Mouse (Mus musculus) kidney, postnatal 0 days (tissue): Measurements from ENCODE around the gene Spg21. TPM values are rescaled to one million over a fixed set of nuclear protein-coding genes. Genes with fewer than 3 reads are reported as not detected.

Source experiments
- ATAC-seq: fragments of 200-750 bp; cut with Nextera tagmentation; replicated peaks from 2 replicates; pipeline ENCODE4 v1.8.0; 2017; ENCODE audit warnings: low read depth, moderate number of reproducible peaks, moderate TSS enrichment, moderate library complexity; ENCODE audit not compliant: low FRiP score
- DNase-seq: peaks from one replicate; pipeline ENCODE4 v3.0.0-alpha.2; 2016; ENCODE audit warnings: low spot score
- H3K27ac ChIP-seq: fragments of 300-500 bp; sonication (generic); 2 replicates; pipeline ENCODE4 v1.5.1; 2014; ENCODE audit warnings: mild to moderate bottlenecking
- H3K27me3 ChIP-seq: fragments of 300-500 bp; sonication (generic); 2 replicates; pipeline ENCODE4 v1.6.1; 2014; ENCODE audit warnings: low read length, mixed read lengths; ENCODE audit not compliant: insufficient read depth
- H3K36me3 ChIP-seq: fragments of 300-500 bp; sonication (generic); 2 replicates; pipeline ENCODE4 v1.6.1; 2014; ENCODE audit warnings: low read length, mixed read lengths; ENCODE audit not compliant: insufficient read depth
- H3K4me1 ChIP-seq: fragments of 300-500 bp; sonication (generic); replicated peaks from 2 replicates; pipeline ENCODE4 v1.6.1; 2014; ENCODE audit warnings: antibody characterized with exemption, low read length, mixed read lengths; ENCODE audit not compliant: insufficient read depth
- H3K4me2 ChIP-seq: fragments of 300-500 bp; sonication (generic); 2 replicates; pipeline ENCODE4 v1.6.1; 2014; ENCODE audit warnings: mild to moderate bottlenecking, low read length, moderate library complexity, mixed read lengths
- H3K4me3 ChIP-seq: fragments of 300-500 bp; sonication (generic); replicated peaks from 2 replicates; pipeline ENCODE4 v1.5.1; 2014; ENCODE audit warnings: low read depth, low read length
- H3K9ac ChIP-seq: fragments of 300-500 bp; sonication (generic); 2 replicates; pipeline ENCODE4 v1.6.1; 2014; ENCODE audit warnings: low read depth, low read length
- H3K9me3 ChIP-seq: fragments of 300-500 bp; sonication (generic); replicated peaks from 2 replicates; pipeline ENCODE4 v1.6.1; 2016; ENCODE audit warnings: low read length, inconsistent platforms, mixed read lengths
- CTCF ChIP-seq: IDR thresholded peaks from 2 replicates; pipeline ENCODE4 v1.5.1; 2016; ENCODE audit warnings: antibody characterized with exemption, low read depth, mild to moderate bottlenecking, moderate library complexity
- WGBS: fragments of 180-500 bp; shearing (Covaris S2); extraction: QIAGEN DNeasy Blood & Tissue Kit; methylation state at CpG from one replicate; pipeline ENCODE4 v1.1.7; 2014; 5-methylcytosine and 5-hydroxymethylcytosine counted together
- polyA plus RNA-seq: library from polyadenylated mRNA; unstranded; fragments of >200 nt; fragmentation: Nextera tagmentation; extraction: Ambion mirVana; gene quantifications from 2 replicates; pipeline ENCODE4 v1.2.1, GENCODE M21; 2015

Spg21 gene
- polyA plus RNA-seq, 1 experiment from 2014 or later, result 122 TPM

DNA sequence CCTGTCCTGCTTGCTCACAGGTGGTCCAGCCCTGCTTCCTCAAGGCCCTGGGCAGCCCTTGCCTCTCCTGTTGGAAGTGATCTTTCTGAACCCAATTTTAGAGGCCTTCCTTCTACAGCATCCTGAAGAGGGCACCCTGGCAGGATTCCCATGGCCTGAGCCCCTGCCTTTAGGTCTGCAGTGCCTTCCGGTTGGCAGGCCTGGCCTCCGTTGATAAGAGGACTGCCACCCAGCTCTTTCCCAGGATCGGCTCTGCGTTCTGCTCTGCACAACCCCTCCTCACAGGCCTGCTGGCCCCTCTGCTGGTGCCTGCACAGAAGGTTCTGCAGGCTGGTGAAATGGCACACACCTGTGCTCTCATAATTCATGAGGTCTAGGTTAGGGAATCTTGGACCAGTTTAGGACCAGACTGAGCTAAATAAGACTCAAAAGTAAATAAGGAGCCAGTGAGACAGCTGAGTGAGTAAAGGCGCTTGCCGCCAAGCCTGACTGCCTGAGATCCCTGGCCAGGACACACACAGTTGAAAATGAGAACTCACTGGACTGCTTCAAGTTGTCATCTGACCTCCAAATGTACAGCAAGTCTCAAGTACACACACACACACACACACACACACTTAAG, 67.8 kb downstream of the Spg21 start:
- Histone ChIP-seq H3K4me2 (no peak overlapping the region), H3K4me1 (no peaks in the 10 kb centered on the region), H3K9me3 (no peaks in the 10 kb centered on the region), H3K27me3 (no peaks in the 10 kb centered on the region), H3K4me3 (no peak overlapping the region), H3K9ac (no peak overlapping the region), H3K36me3 (no peaks in the 10 kb centered on the region), H3K27ac (no peak overlapping the region)
- no peak for TF ChIP-seq CTCF
- WGBS, result 62% methylated on average over 6 of the region's 6 CpGs
- ATAC-seq (no peak), DNase-seq (no peak)

- no peak overlapping the region for H3K27ac ChIP-seq
- no peaks in the 10 kb centered on the region for H3K27me3 ChIP-seq
- H3K9ac ChIP-seq, result no peak overlapping the region
- ATAC-seq (no peak), DNase-seq (no peak)
- no peaks in the 10 kb centered on the region for H3K36me3 ChIP-seq
- no peak overlapping the region for H3K4me2 ChIP-seq
- TF ChIP-seq CTCF, result no peak
- H3K4me3 ChIP-seq, result no peak overlapping the region
- no peaks in the 10 kb centered on the region for H3K9me3 ChIP-seq
- no peaks in the 10 kb centered on the region for H3K4me1 ChIP-seq
- 71% methylated on average over 8 of the region's 8 CpGs for WGBS
Observed at GRCm38 (mm10) chr9:65529659-65530058, 68.9 kb downstream of the Spg21 start.

DNA sequence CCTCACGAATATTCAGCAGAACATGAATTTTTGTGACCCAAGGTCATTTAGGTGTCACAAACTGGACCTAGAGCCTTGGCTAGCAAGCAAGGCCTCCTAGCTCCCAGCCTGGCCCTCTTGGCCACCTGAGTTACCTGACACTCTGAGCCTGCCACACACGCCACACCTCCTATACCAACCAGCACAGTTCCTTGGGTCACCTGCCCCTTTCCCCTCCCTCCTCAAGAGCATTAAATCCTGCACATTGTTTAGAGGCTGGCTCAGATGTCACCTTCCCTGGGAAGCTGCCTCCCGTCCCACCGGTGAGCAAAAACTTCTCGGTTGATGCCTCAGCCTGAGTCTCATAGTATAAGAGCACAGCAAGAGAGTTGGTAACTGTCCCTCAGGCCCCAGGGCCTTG, 70.5 kb downstream of the Spg21 start:
- no peak overlapping the region for H3K27ac ChIP-seq
- ATAC-seq, result no peak
- H3K4me3 ChIP-seq, result no peak overlapping the region
- no peak overlapping the region for H3K4me2 ChIP-seq
- H3K27me3 ChIP-seq, result no peaks in the 10 kb centered on the region
- TF ChIP-seq CTCF, result no peak
- H3K9me3 ChIP-seq, result no peaks in the 10 kb centered on the region
- DNase-seq, result no peak
- H3K36me3 ChIP-seq, result no peaks in the 10 kb centered on the region
- H3K9ac ChIP-seq, result no peak overlapping the region
- WGBS, result 62% methylated on average over 5 of the region's 5 CpGs
- H3K4me1 ChIP-seq, result no peaks in the 10 kb centered on the region

GRCm38 (mm10) chr9:65532986-65533385, 72.2 kb downstream of the Spg21 start:
- Histone ChIP-seq H3K9me3 (no peaks in the 10 kb centered on the region), H3K4me3 (no peak overlapping the region), H3K9ac (no peak overlapping the region), H3K4me2 (no peak overlapping the region), H3K4me1 (no peaks in the 10 kb centered on the region), H3K36me3 (no peaks in the 10 kb centered on the region), H3K27me3 (no peaks in the 10 kb centered on the region), H3K27ac (no peak overlapping the region)
- DNase-seq, result no peak
- WGBS, result 61% methylated on average over 8 of the region's 8 CpGs
- TF ChIP-seq CTCF, result no peak
- no peak for ATAC-seq

DNA sequence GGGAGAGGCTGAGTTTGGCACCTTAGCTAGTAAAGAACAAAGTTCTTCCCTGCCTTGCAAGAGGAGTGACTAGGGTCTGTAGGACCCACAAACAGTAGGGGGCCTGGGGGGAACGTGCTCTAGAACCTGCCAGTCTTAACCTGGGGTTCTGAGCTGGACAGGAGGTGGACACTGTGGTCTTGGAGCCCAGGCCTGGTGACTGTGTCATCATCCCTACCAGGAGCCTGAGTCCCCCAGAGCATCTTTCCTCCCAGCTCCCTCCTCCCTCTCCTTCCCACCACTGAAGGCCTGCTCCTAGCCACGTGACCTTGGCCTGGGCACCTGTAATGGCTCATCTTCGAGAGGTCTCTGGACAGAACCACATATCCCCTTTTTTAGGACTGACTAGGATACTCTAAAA, 73.4 kb downstream of the Spg21 start:
- no peaks in the 10 kb centered on the region for H3K36me3 ChIP-seq
- DNase-seq, result no peak
- H3K27ac ChIP-seq, result no peak overlapping the region
- no peak for ATAC-seq
- 92% methylated on average over 3 of the region's 3 CpGs for WGBS
- H3K9me3 ChIP-seq, result no peaks in the 10 kb centered on the region
- H3K4me2 ChIP-seq, result no peak overlapping the region
- TF ChIP-seq CTCF, result no peak
- no peaks in the 10 kb centered on the region for H3K27me3 ChIP-seq
- H3K4me3 ChIP-seq, result no peak overlapping the region
- H3K4me1 ChIP-seq, result no peaks in the 10 kb centered on the region
- H3K9ac ChIP-seq, result no peak overlapping the region

DNA sequence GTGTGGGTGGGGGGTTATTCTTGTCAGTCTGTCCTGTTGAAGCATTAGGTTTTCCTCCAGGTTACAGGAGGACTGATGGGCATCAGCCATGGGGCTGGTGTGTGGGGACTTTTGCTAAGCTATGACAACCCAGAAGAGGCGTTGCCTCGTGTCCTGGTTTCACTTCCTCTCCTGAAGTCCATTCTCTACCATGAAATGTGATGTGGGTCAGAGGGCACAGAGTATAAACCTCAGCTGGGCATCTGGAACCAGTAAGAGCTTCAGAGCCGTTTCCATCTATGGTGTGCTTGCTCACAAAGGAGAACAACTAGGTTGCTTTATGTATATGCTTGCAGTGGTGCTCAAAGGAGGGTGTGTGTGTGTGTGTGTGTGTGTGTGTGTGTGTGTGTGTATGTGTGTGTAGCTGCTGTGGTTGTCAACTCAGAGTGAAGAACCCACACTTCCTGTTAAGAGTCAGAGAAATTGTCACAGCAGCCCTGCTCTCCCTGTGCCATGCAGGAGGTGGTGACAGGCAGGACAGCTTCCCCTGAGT, 74.5 kb downstream of the Spg21 start:
- 53% methylated on average over 3 of the region's 3 CpGs for WGBS
- no peak for ATAC-seq
- no peak for DNase-seq

More for the DNA sequence above, 74.5 kb downstream of the Spg21 start:
- Histone ChIP-seq H3K4me3 (no peak overlapping the region), H3K9ac (no peak overlapping the region), H3K4me2 (no peak overlapping the region), H3K4me1 (no peaks in the 10 kb centered on the region), H3K9me3 (no peaks in the 10 kb centered on the region), H3K27me3 (no peaks in the 10 kb centered on the region), H3K36me3 (no peaks in the 10 kb centered on the region), H3K27ac (no peak overlapping the region)
- TF ChIP-seq CTCF, result no peak
